Mouse (Mus musculus): ENCODE measurements around the gene Rfx1. TPM values are rescaled to one million over a fixed set of nuclear protein-coding genes. Genes with fewer than 3 reads are reported as not detected.
A peak's percentile ranks its signal among the peaks of the same experiment; 100 is the strongest.

The Rfx1 gene
- total RNA-seq, 4 experiments from 2014 or later, result 3.1 to 4.9 (median 3.8) TPM

DNA sequence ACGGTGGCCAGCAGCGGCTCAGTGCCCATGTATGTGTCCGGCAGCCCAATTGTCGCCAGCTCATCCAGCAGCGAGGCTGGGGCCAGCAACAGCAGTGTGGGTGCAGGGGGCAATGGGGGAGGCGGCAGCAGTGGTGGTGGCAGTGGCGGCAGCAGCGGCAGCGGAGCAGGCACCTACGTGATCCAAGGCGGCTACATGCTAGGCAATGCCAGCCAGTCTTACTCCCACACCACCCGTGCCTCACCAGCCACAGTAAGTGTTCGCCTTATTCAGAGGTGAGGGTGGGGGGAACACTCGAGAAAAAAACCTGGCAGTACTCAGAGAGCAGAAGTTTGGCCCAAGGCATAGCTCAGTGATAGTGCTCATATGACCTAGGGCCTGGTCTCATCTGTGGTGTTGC lies 21.2 kb downstream of the Rfx1 start:
- DNase-seq (ENCODE audit: low spot score in 2 of 2), result no peak

DNA sequence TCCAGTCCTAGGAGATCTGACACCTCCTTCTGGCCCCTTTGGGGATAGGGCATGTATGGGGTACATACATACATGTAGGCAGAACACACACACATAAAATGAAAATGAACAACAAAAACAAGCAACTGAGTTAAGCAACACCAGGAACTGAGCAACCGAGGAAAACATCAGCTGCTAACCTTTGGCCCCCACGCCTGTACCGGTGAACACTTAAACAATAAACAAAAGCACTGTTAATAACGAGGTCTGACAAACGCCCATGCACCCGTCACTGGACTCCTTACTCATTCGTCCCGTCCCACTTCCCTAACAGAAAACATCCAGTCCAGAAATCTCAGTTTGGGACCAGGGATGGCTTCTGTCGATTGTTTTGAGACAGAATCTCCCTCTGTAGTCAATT lies 22.6 kb downstream of the Rfx1 start:
- DNase-seq (ENCODE audit: low spot score in 2 of 2), result no peak

- DNase-seq (ENCODE audit: low spot score in 2 of 2), result no peak
Measured at GRCm38 (mm10) chr8:84090585-84090984, 24.0 kb downstream of the Rfx1 start.

GRCm38 (mm10) chr8:84096061-84096460 lies 29.4 kb downstream of the Rfx1 start:
- no peak for DNase-seq (ENCODE audit: low spot score in 2 of 2)

GRCm38 (mm10) chr8:84098376-84098775 lies 31.7 kb downstream of the Rfx1 start:
- DNase-seq (ENCODE audit: low spot score in 2 of 2), result no peak

- DNase-seq (ENCODE audit: low spot score in 2 of 2), result no peak
Measured at GRCm38 (mm10) chr8:84101476-84102270, 35.0 kb downstream of the Rfx1 start.

DNA sequence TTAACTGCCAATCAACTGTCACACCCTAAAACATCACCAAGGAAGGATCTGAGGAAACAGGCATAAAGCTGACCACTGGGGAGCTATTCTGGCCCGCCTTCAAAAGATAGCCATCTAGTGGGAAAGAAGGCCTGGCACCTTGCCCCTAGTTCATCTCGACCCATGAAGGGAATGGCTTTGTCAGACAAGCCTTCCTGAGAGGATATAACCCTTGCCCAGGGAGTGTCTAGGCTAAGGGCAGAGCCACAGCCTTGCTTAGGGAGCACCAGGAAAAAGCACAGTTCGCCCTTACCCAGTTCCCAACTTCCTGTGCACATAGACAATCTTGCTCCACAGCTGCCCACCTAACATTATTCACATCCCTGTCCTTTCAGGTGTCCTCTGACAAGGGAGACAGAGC lies 37.0 kb downstream of the Rfx1 start:
- no peak for DNase-seq (ENCODE audit: low spot score in 2 of 2)

GRCm38 (mm10) chr8:84104221-84104620 lies 37.6 kb downstream of the Rfx1 start:
- peak in 1 of 2 experiments; percentile 40 for DNase-seq (ENCODE audit: low spot score in 2 of 2)

DNA sequence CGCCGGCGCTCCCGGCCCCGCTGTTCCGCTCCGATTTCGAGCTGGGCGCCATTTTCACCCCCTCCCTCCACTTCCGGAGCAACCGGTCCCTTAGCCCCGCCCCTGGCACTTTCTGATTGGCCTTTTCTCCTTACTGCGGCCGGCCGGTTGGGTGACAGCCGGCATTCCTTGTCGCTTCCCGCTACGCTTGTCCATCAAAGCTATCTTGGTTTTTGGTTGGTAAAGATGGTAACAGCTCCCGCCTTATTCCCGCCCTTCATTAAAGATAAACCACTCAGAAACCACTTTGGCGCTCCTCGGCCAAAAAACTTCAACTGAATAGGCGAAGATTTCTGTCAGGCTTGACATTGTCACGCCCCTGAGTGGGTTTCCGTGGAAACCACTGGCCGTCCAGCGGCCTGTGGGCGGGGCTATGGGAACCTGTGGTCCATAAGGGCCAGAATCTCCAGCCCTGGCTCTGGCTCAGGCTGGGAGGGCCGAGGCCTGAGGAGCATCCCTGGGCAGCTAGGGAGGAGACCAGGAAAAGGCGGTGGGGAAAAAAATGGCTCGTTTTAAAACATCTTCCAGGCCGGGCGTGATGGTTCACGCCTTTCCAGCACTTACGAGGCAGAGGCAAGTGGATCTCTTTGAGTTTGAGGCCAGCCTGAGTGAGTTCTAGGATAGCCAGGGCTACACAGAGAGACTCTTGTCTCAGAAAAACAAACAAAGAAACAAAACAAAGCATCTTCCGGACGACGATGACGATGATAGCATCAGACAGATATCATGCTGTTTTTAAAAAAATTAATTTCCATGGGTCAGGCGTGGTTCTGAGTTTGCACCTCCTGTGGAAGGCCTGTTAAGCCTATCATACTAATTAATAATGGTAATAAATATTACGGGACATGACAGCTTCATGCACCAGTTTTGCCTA lies 38.3 kb downstream of the Rfx1 start, which contains the start of gene Dcaf15:
Gene Dcaf15, minus strand, starts transcription at position 72 of the 913 bp plus-strand sequence.
- DNase-seq (ENCODE audit: low spot score in 2 of 2), result peak; percentile 96 to 97

GRCm38 (mm10) chr8:84105676-84106075 lies 39.0 kb downstream of the Rfx1 start:
- DNase-seq (ENCODE audit: low spot score in 2 of 2), result no peak

DNA sequence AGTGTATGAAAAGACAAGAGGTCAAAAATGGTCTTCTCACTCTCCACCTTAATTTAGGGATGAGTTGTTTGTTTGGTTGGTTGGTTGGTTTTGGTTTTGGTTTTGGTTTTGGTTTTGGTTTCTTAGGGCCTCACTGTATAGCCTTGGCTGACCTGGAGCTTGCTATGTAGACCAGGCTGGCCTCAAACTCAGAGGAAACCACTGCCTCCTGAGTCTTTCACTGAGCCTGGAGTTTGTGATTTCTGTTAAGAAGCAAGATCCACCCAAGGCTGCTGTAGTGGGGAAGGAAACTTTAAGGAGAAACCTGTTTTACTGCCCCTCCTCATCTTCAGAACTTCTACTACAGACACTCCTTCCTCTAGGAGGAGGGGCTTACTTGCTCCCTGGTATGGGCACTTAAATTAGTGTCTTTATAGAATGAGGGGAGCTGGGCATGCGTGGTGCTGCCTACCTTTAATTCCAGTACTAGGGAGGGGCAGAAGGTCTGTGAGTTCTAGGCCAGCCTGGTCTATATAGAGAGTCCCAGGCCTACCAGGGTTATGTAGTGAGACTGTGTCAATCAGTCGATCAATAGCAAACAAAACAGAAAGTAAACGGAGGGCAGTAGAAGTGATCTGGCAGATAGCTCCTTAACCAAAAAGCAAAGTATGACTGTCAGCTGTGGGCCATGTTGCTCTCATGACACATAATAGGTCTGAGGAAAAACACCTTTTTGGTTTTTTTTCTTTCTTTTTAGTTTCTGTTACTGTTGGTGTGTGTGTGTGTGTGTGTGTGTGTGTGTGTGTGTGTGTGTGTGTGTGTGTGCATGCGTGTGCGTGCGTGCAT lies 39.8 kb downstream of the Rfx1 start:
- no peak for DNase-seq (ENCODE audit: low spot score in 2 of 2)

DNA sequence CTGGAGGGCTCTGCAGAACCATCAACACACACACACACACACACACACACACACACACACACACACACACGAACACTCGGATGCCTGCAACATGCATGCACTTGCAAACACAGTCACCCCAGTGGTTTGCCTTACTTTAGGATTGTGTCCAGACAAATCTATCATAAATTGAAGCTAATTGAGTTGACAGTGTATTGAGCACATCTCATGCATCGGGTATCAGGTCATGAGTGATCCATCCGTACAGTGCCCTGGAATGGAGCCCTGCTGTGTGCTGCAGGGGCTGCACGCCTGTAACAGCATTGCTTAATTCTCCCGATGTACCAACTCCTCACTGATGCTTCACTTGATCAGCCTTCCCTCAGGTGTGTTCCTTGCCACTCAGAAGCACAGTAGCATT lies 49.0 kb downstream of the Rfx1 start:
- DNase-seq (ENCODE audit: low spot score in 2 of 2), result no peak

DNA sequence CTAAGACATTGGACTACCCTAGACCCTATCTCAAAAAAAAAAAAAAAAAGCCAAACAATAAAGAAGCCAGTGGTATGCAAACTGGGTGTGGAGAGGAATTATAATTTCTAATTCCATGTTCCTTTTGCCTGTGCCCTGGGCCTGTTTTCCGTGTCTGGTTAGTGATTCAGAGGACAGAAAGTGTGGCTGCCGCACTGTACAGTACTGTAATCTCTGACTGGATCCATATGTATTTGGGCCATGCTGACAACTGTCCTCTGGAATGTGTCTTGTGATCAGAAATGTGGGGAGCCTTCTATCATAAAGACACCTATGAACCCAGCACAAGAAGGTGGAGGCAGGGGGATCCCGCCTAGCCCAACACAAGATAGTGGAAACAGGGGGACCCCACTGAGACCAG lies 55.5 kb downstream of the Rfx1 start:
- no peak for DNase-seq (ENCODE audit: low spot score in 2 of 2)

GRCm38 (mm10) chr8:84125656-84126055 lies 59.0 kb downstream of the Rfx1 start, which contains the start of gene Podnl1:
Podnl1 (plus strand) TSS chr8:84125989.
- no peak for DNase-seq (ENCODE audit: low spot score in 2 of 2)

DNA sequence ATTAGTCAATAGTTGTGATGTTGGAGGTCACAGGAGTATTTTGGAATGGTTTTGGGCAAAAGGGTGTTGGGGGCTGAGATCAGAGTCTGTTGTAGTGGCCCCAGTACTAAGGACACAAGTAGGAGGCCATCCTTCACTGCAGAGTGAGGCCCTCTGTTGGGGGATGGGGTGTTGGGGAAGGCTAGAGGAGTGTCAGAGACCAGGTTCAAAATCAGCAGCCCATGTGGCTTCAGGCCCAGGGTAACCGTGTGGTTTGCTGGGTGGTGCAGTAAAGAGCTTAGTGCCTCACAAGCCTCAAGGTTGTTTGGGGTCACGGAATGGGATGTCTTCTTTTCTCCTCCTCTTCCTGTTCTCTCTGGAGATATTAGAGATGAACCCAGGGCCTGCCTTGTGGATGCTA lies 60.1 kb downstream of the Rfx1 start:
- DNase-seq (ENCODE audit: low spot score in 2 of 2), result no peak

DNA sequence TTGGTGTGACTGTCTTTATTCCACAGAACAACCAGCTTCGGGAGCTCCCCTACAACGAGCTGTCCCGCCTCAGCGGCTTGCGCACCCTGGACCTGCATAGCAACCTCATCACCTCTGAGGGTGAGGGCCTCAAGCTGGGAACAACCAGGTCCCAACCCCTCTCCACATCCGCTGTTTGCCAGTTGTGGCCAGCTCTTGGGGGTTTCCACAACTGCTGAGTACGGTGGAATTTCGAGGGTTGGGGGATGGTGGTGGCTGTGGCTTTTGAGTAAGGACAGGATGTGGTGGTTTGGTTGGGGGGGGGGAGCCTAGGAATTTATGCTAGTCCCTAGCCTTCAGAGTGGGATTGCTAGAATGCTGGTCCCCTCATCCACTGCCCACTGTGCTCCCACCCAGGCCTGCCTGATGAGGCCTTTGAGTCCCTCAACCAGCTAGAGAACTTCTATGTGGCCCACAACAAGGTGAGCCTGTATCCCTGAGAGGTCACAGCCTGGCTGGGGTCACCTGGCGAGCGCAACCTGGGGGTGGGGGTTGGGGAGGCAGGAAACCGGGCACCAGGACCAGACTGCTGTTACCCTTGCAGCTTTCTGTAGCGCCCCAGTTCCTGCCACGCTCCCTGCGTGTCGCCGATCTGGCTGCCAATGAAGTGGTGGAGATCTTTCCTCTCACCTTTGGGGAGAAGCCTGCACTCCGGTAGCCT lies 60.7 kb downstream of the Rfx1 start:
- DNase-seq (ENCODE audit: low spot score in 2 of 2), result no peak

- no peak for DNase-seq (ENCODE audit: low spot score in 2 of 2)
Measured at GRCm38 (mm10) chr8:84128277-84128676, 61.6 kb downstream of the Rfx1 start.

DNA sequence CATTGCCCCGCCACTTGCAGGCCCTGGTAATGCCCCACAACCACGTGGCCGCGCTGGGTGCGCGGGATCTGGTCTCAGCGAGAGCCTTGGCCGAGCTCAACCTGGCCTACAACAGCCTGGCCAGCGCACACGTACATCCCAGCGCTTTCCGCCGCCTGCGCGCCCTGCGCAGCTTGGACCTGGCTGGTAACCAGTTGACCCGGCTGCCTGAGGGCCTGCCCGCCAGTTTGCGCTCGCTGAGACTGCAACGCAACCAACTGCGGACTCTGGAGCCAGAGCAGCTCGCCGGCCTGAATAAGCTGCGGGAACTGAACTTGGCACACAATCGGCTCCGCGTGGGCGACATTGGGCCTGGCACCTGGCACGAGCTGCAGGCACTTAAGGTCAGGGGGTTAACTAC lies 64.2 kb downstream of the Rfx1 start:
- DNase-seq (ENCODE audit: low spot score in 2 of 2), result peak in 1 of 2 experiments; percentile 24

- DNase-seq (ENCODE audit: low spot score in 2 of 2), result no peak
Measured at GRCm38 (mm10) chr8:84132225-84132624, 65.6 kb downstream of the Rfx1 start.

- no peak for DNase-seq (ENCODE audit: low spot score in 2 of 2)
Measured at GRCm38 (mm10) chr8:84137848-84138247, 71.2 kb downstream of the Rfx1 start.

- no peak for DNase-seq (ENCODE audit: low spot score in 2 of 2)
Measured at GRCm38 (mm10) chr8:84140838-84141237, 74.2 kb downstream of the Rfx1 start.

Measured in gastrocnemius, adult 8-10 months (tissue).